Mouse (Mus musculus): ENCODE measurements around the gene Immt. TPM values are rescaled to one million over a fixed set of nuclear protein-coding genes. Genes with fewer than 3 reads are reported as not detected.
A peak's percentile ranks its signal among the peaks of the same experiment; 100 is the strongest.
"Not testable (repeated sequence)": the region's sequence is repeated elsewhere in the genome, so short reads cannot be mapped to it uniquely, and the experiment has no call there.

The Immt gene
- polyA plus RNA-seq, 1 experiment = 132 TPM

- Histone ChIP-seq H3K27ac (ENCODE audit: insufficient read depth, low read length) (no peak overlapping the region), H3K4me1 (ENCODE audit: control insufficient read depth, insufficient read depth, low read length) (peaks cover 2% of the 10 kb centered on the region; the same call in 1 of the 2 replicates), H3K4me3 (ENCODE audit: insufficient read depth, low read length) (no peak overlapping the region)
- TF ChIP-seq CTCF (IDR thresholded peaks at IDR 0.05; ENCODE audit: borderline replicate concordance, insufficient read depth, low read length) (no peak), POLR2A (IDR thresholded peaks at IDR 0.05; ENCODE audit: low read depth, low read length) (no peak)
Observed at GRCm38 (mm10) chr6:71836811-71837210, 5.7 kb downstream of the Immt start.

DNA sequence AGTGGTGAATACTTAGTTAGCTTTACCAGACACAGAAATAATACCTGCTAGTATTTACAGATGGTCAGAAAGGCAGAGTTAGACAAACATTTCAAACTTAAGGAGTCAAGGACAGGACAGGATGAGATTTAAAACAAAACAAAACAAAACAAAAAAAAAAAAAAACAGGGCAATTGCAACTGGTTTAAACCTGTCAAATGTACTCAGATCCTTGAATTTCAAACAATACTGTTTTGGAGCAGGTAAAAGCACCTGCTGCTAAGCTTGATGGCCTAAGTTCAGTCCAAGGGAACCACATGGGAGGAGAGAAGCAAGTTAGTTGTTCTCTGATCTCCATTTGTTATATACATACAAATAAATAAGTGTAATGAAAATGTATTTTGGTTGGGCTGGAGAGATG, 8.7 kb downstream of the Immt start:
- H3K27ac ChIP-seq (ENCODE audit: insufficient read depth, low read length) = no peak overlapping the region
- TF ChIP-seq POLR2A (IDR thresholded peaks at IDR 0.05; ENCODE audit: low read depth, low read length) (no peak), CTCF (IDR thresholded peaks at IDR 0.05; ENCODE audit: borderline replicate concordance, insufficient read depth, low read length) (no peak)
- no peaks in the 10 kb centered on the region; the same call in 1 of the 2 replicates for H3K4me1 ChIP-seq (ENCODE audit: control insufficient read depth, insufficient read depth, low read length)
- H3K4me3 ChIP-seq (ENCODE audit: insufficient read depth, low read length) = no peak overlapping the region

- Histone ChIP-seq H3K4me1 (ENCODE audit: control insufficient read depth, insufficient read depth, low read length) (no peaks in the 10 kb centered on the region; the same call in 1 of the 2 replicates), H3K27ac (ENCODE audit: insufficient read depth, low read length) (no peak overlapping the region), H3K4me3 (ENCODE audit: insufficient read depth, low read length) (no peak overlapping the region)
- TF ChIP-seq POLR2A (IDR thresholded peaks at IDR 0.05; ENCODE audit: low read depth, low read length) (no peak), CTCF (IDR thresholded peaks at IDR 0.05; ENCODE audit: borderline replicate concordance, insufficient read depth, low read length) (no peak)
Observed at GRCm38 (mm10) chr6:71840597-71841290, 9.6 kb downstream of the Immt start.

DNA sequence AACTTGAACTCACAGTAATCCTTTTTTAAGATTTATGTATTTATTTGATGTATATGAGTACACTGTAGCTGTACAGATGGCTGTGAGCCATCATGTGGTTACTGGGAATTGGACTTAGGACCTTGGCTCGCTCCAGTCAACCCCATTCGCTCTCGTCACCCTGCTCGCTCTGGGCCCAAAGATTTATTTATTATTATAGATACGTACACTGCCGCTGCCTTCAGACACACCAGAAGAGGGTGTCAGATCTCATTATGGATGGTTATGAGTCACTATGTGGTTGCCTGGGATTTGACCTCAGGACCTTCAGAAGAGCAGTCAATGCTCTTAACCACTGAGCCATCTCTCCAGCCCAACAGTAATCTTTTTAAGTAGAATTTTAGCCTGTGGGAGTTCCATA, 15.8 kb downstream of the Immt start:
- H3K4me1 ChIP-seq (ENCODE audit: control insufficient read depth, insufficient read depth, low read length); H3K4me3 ChIP-seq (ENCODE audit: insufficient read depth, low read length); H3K27ac ChIP-seq (ENCODE audit: insufficient read depth, low read length): not testable (repeated sequence)

DNA sequence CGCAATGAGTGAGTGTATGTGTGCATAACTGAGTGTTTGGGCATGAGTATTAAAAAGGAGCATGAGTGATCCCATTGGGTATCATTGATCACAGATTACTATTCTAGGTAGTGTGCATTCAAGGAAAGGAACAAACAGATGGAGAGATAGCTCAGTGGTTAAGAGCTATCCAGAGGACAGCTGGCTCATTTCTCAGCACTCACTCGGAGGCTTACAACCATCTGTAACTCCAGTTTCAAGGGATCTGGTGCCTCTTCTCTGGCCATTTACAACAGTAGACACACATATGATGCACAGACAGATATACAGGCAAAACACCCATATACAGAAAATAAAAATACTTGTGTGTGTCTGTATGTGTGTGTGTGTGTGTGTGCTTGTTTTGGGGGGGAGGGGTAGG, 36.6 kb downstream of the Immt start:
- no peaks in the 10 kb centered on the region for H3K4me1 ChIP-seq (ENCODE audit: control insufficient read depth, insufficient read depth, low read length)
- TF ChIP-seq POLR2A (IDR thresholded peaks at IDR 0.05; ENCODE audit: low read depth, low read length) (no peak), CTCF (IDR thresholded peaks at IDR 0.05; ENCODE audit: borderline replicate concordance, insufficient read depth, low read length) (no peak)
- no peak overlapping the region for H3K4me3 ChIP-seq (ENCODE audit: insufficient read depth, low read length)
- no peak overlapping the region for H3K27ac ChIP-seq (ENCODE audit: insufficient read depth, low read length)

DNA sequence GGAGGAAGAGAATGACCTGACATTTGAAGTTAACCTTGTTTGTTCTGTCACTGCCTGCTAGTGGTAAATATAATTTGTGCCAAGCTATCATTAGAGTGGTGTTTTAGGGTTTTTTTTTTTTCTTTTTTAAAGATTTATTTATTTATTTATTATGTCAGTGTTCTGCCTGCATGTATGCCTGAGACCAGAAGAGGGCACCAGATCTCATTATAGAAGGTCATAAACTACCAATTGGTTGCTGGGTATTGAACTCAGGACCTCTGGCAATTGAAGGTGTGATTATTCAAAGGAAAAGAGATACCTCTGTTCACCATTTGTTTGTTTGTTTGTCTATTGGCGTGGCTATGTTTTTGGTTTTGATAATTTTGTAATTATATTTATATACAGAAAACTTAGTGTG, 37.7 kb downstream of the Immt start:
- Histone ChIP-seq H3K4me3 (ENCODE audit: insufficient read depth, low read length) (no peak overlapping the region), H3K27ac (ENCODE audit: insufficient read depth, low read length) (no peak overlapping the region), H3K4me1 (ENCODE audit: control insufficient read depth, insufficient read depth, low read length) (no peaks in the 10 kb centered on the region)
- no peak for TF ChIP-seq CTCF (IDR thresholded peaks at IDR 0.05; ENCODE audit: borderline replicate concordance, insufficient read depth, low read length)
- TF ChIP-seq POLR2A (IDR thresholded peaks at IDR 0.05; ENCODE audit: low read depth, low read length) = no peak

GRCm38 (mm10) chr6:71871396-71871795, 40.3 kb downstream of the Immt start:
- Histone ChIP-seq H3K27ac (ENCODE audit: insufficient read depth, low read length) (no peak overlapping the region), H3K4me3 (ENCODE audit: insufficient read depth, low read length) (no peak overlapping the region), H3K4me1 (ENCODE audit: control insufficient read depth, insufficient read depth, low read length) (no peaks in the 10 kb centered on the region)
- TF ChIP-seq CTCF (IDR thresholded peaks at IDR 0.05; ENCODE audit: borderline replicate concordance, insufficient read depth, low read length) = no peak
- no peak for TF ChIP-seq POLR2A (IDR thresholded peaks at IDR 0.05; ENCODE audit: low read depth, low read length)

DNA sequence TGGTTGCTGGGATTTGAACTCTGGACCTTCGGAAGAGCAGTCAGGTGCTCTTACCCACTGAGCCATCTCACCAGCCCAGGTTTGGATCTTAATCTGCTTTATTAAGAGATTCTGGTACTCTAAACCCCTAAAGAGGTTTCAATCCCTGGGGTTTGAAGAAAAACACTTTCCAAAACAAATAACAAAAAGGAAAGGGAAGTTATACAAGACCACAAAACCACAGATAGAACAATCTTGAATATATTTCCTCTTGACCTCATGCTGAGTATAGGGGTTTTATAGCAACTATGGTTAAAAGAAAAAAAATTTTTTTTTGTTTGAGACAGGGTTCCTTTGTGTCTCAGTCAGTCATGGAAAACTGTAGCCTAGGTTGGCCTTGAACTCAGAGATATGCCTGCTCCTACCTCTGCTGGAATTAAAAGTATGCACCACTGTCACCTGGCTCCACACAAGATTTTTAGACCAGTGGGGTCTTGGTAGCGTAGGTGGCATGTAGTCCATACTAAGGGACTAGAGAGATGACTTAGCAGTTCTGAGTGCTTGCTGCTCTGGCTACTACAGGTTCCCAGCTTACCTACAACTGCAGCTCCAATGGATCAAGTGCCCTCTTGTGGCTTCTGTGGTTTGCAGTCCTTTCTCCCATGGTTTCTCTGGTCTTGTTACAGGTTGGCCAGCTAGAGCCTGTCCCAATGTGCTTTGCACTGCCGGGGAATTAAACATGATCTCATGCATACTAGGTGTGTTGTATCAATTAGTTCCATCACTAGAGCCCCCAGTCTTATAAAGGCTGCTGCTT, 47.0 kb downstream of the Immt start:
- no peak for TF ChIP-seq POLR2A (IDR thresholded peaks at IDR 0.05; ENCODE audit: low read depth, low read length)
- TF ChIP-seq CTCF (IDR thresholded peaks at IDR 0.05; ENCODE audit: borderline replicate concordance, insufficient read depth, low read length) = no peak
- H3K27ac ChIP-seq (ENCODE audit: insufficient read depth, low read length) = no peak overlapping the region
- no peak overlapping the region for H3K4me3 ChIP-seq (ENCODE audit: insufficient read depth, low read length)
- H3K4me1 ChIP-seq (ENCODE audit: control insufficient read depth, insufficient read depth, low read length) = no peaks in the 10 kb centered on the region

DNA sequence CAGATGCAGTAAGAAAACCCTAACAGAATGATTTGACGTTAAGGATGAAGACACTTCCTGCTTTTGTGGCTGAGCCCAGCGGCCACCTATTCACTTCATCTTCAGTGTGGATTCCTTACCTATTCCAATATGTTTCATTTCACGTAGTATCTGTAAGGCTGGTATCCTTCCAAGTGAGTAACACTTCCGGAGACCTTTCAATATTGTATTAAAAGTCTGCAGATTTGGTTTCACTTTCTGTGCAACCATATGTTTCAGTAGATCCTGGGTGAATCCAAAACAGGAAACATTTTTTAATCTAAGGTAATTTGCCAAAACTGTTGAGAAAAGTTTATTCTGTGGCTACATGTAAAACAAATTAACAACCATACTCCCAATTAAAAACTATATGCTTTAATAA, 62.1 kb downstream of the Immt start:
- Histone ChIP-seq H3K27ac (ENCODE audit: insufficient read depth, low read length) (no peak overlapping the region), H3K4me1 (ENCODE audit: control insufficient read depth, insufficient read depth, low read length) (no peaks in the 10 kb centered on the region), H3K4me3 (ENCODE audit: insufficient read depth, low read length) (no peak overlapping the region)
- TF ChIP-seq CTCF (IDR thresholded peaks at IDR 0.05; ENCODE audit: borderline replicate concordance, insufficient read depth, low read length) = no peak
- no peak for TF ChIP-seq POLR2A (IDR thresholded peaks at IDR 0.05; ENCODE audit: low read depth, low read length)

DNA sequence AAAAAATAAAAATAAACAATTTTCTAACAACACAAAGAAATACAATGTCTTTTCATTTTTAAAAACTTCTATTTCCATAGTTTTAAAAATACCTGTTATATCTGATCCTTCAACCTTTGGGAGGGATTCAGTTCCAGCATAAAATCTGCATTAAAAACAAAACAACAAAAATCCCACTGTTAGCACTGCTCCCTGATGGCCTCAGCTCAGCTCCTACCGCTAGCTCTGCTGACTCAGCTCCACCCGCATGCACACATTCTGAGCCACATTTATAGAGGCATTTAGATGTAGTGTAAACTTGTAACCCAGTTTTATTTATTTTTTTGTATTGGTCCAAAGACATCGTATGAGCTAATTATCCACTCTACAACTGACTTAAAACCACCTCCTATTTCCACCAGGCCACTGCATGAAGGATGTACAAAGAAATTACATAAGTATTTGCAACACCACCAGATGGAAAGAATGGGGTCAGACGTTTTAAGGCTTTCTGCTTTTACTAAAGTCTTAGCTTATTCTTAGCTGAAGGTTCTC, 76.6 kb downstream of the Immt start:
- Histone ChIP-seq H3K4me1 (ENCODE audit: control insufficient read depth, insufficient read depth, low read length) (peaks cover 2% of the 10 kb centered on the region; the same call in 1 of the 2 replicates), H3K4me3 (ENCODE audit: insufficient read depth, low read length) (peak overlapping the region; percentile 93), H3K27ac (ENCODE audit: insufficient read depth, low read length) (no peak overlapping the region)
- TF ChIP-seq CTCF (IDR thresholded peaks at IDR 0.05; ENCODE audit: borderline replicate concordance, insufficient read depth, low read length) (no peak), POLR2A (IDR thresholded peaks at IDR 0.05; ENCODE audit: low read depth, low read length) (no peak)
